Mouse (Mus musculus) kidney, postnatal 25 days (tissue): ENCODE data around the gene Opn1sw.
"Not testable (repeated sequence)": the region's sequence is repeated elsewhere in the genome, so short reads cannot be mapped to it uniquely, and the experiment has no call there.

Experiments used
- DNase-seq, 2 experiments: peaks; one replicate each; pipeline ENCODE4 v3.0.0; 2021; ENCODE audit warnings: mixed read lengths in 2 of 2

Gene Opn1sw

GRCm38 (mm10) chr6:29395910-29396713 lies 7.8 kb upstream of the Opn1sw start, which contains the start of gene Ccdc136:
Gene Ccdc136 (plus strand): TSS chr6:29396309.
- peak; percentile 80 to 92 for DNase-seq

- DNase-seq: no peak
Measured at GRCm38 (mm10) chr6:29394286-29394685, 6.0 kb upstream of the Opn1sw start.

- no peak for DNase-seq
Measured at GRCm38 (mm10) chr6:29391802-29392201, 3.5 kb upstream of the Opn1sw start.

- DNase-seq: not testable (repeated sequence)
Measured at GRCm38 (mm10) chr6:29391241-29391640, 3.0 kb upstream of the Opn1sw start.

- DNase-seq: not testable (repeated sequence)
Measured at GRCm38 (mm10) chr6:29390500-29390899, 2.2 kb upstream of the Opn1sw start.

GRCm38 (mm10) chr6:29389425-29389824 lies 1.2 kb upstream of the Opn1sw start:
- DNase-seq: no peak

- peak; percentile 90 to 91 for DNase-seq
Measured at GRCm38 (mm10) chr6:29388606-29389080, 375 bp upstream of the Opn1sw start.

- no peak for DNase-seq
Measured at GRCm38 (mm10) chr6:29382442-29382841, 5.8 kb downstream of the Opn1sw start.

- no peak for DNase-seq
Measured at GRCm38 (mm10) chr6:29379954-29380353, 8.3 kb downstream of the Opn1sw start.

- no peak for DNase-seq
Measured at GRCm38 (mm10) chr6:29378678-29379077, 9.6 kb downstream of the Opn1sw start.

GRCm38 (mm10) chr6:29377386-29377785 lies 10.9 kb downstream of the Opn1sw start:
- DNase-seq: no peak

- DNase-seq: no peak
Measured at GRCm38 (mm10) chr6:29365277-29365676, 23.0 kb downstream of the Opn1sw start.

- DNase-seq: no peak
Measured at GRCm38 (mm10) chr6:29363129-29363515, 25.1 kb downstream of the Opn1sw start.

GRCm38 (mm10) chr6:29362246-29363128 lies 25.8 kb downstream of the Opn1sw start:
- no peak for DNase-seq

- DNase-seq: no peak
Measured at GRCm38 (mm10) chr6:29360211-29360610, 28.1 kb downstream of the Opn1sw start.

- no peak for DNase-seq
Measured at GRCm38 (mm10) chr6:29359386-29359785, 28.9 kb downstream of the Opn1sw start.

- no peak for DNase-seq
Measured at GRCm38 (mm10) chr6:29352816-29353215, 35.5 kb downstream of the Opn1sw start.

- no peak for DNase-seq
Measured at GRCm38 (mm10) chr6:29351613-29352012, 36.7 kb downstream of the Opn1sw start.

- no peak for DNase-seq
Measured at GRCm38 (mm10) chr6:29348371-29348724, 39.9 kb downstream of the Opn1sw start.

- DNase-seq: peak; percentile 100
Measured at GRCm38 (mm10) chr6:29347665-29348370, 40.5 kb downstream of the Opn1sw start, which contains the start of gene Calu. Gene Calu (plus strand): TSS chr6:29348069.

GRCm38 (mm10) chr6:29347189-29347588 lies 41.1 kb downstream of the Opn1sw start:
- DNase-seq: no peak

- not testable (repeated sequence) for DNase-seq
Measured at GRCm38 (mm10) chr6:29346512-29346911, 41.8 kb downstream of the Opn1sw start.

- DNase-seq: no peak
Measured at GRCm38 (mm10) chr6:29329514-29329913, 58.8 kb downstream of the Opn1sw start.
